19 mouse cellular contexts compared by ENCODE assay signal in genomic region chr3:79368306-79368705, GRCm38 (mm10). TPM values are rescaled to one million over a fixed set of nuclear protein-coding genes. Genes with fewer than 3 reads are reported as not detected.
"Had no signal": no experiment of that assay in that cellular context is flagged by ENCODE, and none has a peak within 500 bp of the region (broad histone marks: within the 10 kb centered on the region; RNA-seq: fewer than 3 reads in every experiment).

No protein-coding gene starts in this region.

- H3K4me3 ChIP-seq: hindbrain, embryonic 15.5 days; limb, embryonic 15.5 days; liver, embryonic 12.5 days; midbrain, embryonic 10.5 days; neural tube, embryonic 13.5 days had no signal

- ATAC-seq: intestine, embryonic 16.5 days; liver, embryonic 12.5 days; midbrain, embryonic 16.5 days had no signal

- H3K4me1 ChIP-seq: hindbrain, embryonic 15.5 days; limb, embryonic 15.5 days; liver, embryonic 12.5 days; neural tube, embryonic 13.5 days had no signal

- H3K36me3 ChIP-seq: hindbrain, embryonic 15.5 days; limb, embryonic 15.5 days; liver, embryonic 12.5 days; midbrain, embryonic 10.5 days; neural tube, embryonic 13.5 days had no signal

- H3K27ac ChIP-seq: hindbrain, embryonic 15.5 days; limb, embryonic 15.5 days; liver, embryonic 12.5 days; midbrain, embryonic 10.5 days; neural tube, embryonic 13.5 days had no signal

- H3K4me2 ChIP-seq: hindbrain, embryonic 15.5 days; limb, embryonic 15.5 days; liver, embryonic 12.5 days; lung, embryonic 14.5 days; neural tube, embryonic 13.5 days had no signal

- H3K27me3 ChIP-seq: hindbrain, embryonic 15.5 days; limb, embryonic 15.5 days; liver, embryonic 12.5 days; neural tube, embryonic 13.5 days had no signal

- DNase-seq: layer of hippocampus, postnatal 36 days; lung, embryonic 14.5 days; lung, postnatal 10 days; lung, postnatal 4 days; right cerebral cortex, adult 18-20 months; right cerebral cortex, postnatal 25 days; thymus, adult 18-20 months; thymus, postnatal 14 days had no signal

- H3K9me3 ChIP-seq: hindbrain, embryonic 15.5 days; limb, embryonic 15.5 days; liver, embryonic 12.5 days; midbrain, embryonic 10.5 days; neural tube, embryonic 13.5 days had no signal

- H3K9ac ChIP-seq: hindbrain, embryonic 15.5 days; limb, embryonic 15.5 days; liver, embryonic 12.5 days; lung, embryonic 14.5 days; neural tube, embryonic 13.5 days had no signal

RNA-seq across cellular contexts. Expression of gene Gm17359, which starts 31.8 kb away (rescaled TPM):
- polyA plus RNA-seq: hindbrain, embryonic 15.5 days; intestine, embryonic 16.5 days; limb, embryonic 15.5 days; liver, embryonic 12.5 days; liver, embryonic 16.5 days; lung, embryonic 14.5 days; midbrain, embryonic 16.5 days; neural tube, embryonic 13.5 days; small intestine, adult 2 months; stomach, embryonic 14.5 days; urinary bladder, adult 2 months had no signal
